Mouse (Mus musculus): ENCODE results near the gene Camta1.

The Camta1 gene

DNA sequence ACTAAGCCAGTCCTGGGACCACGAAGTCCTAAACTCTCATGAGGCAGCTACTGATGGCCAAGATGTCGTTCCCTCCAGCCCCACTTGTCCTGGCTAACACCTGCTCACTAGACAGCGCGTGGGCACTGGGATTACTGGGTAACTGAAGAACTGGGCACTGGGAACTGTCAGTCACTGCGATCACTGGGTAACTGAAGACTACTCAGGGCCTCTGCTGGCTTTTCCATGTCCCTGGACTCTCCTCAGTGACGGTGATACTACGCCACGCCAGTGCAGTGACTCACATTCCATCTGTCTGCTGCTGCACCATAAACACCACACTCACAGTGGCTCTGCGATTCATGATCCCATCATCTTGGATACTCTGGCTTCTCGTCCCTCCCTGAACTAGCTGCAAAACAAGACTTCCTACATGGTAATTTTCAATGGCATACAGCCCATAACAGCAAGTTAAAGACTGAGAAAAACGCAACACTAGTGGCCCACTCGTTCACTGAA, 81.7 kb downstream of the Camta1 start:
- no peak for DNase-seq (ENCODE audit: low spot score)

DNA sequence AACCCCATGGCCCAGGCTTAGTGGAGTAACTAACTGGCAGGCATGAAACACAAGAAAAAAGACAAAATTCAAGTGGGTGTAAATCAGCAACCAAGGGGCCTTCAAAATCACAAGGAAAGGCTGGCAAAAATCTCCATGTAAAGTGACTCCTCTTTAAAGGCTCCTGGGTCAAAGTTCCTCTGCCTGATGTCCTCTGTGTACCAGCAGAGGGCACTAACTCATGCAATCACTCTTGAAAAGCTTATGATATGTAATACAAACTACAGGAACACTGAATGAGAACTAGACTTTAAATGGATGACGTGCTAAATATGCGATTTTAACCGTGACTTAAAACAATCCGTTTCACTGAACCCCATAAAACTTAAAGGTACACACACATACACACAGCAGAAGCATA, 83.2 kb downstream of the Camta1 start:
- no peak for DNase-seq (ENCODE audit: low spot score)

DNA sequence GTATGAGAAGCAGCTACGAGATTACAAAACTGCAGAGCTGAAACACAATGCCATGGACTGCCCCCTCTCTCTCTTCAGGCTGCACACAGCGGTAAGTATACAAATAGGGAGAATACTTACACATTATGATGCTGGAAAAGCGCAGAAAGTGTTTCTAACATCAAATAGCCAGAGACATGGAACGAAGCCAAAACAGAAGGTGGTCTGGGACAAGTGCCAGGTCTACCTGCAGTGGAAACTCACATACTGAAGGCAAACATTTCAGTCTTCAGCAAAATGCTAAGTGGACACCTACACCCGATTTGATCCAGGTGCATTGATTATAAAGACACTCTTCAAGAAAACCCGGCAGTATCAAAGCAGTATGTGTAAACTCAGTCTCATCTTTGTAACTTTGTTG, 84.2 kb downstream of the Camta1 start:
- no peak for DNase-seq (ENCODE audit: low spot score)

- no peak for DNase-seq (ENCODE audit: low spot score)
Observed at GRCm38 (mm10) chr4:151775441-151775840, 86.2 kb downstream of the Camta1 start.

DNA sequence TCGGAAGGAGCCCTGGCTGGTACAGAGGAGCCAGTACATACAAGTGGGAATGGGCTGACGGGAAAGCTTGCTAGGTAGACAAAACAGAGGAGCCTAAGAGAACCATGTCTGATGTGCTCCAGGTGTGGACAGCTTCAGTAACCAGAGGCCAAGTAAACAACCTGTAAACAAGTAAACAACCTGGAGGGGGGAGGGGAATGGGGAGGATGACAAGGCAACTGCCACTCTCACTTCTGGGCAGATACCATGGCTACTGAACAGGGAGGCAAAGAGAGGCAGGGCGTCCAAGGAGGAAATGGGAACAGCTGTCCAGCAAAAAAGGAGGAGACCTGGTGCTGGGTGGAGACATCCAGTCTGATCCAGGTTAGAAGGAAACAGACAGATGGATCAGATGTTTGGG, 88.0 kb downstream of the Camta1 start:
- DNase-seq (ENCODE audit: low spot score): no peak

GRCm38 (mm10) chr4:151773007-151773406, 88.7 kb downstream of the Camta1 start:
- no peak for DNase-seq (ENCODE audit: low spot score)

- DNase-seq (ENCODE audit: low spot score): no peak
Observed at GRCm38 (mm10) chr4:151770697-151771096, 91.0 kb downstream of the Camta1 start.

DNA sequence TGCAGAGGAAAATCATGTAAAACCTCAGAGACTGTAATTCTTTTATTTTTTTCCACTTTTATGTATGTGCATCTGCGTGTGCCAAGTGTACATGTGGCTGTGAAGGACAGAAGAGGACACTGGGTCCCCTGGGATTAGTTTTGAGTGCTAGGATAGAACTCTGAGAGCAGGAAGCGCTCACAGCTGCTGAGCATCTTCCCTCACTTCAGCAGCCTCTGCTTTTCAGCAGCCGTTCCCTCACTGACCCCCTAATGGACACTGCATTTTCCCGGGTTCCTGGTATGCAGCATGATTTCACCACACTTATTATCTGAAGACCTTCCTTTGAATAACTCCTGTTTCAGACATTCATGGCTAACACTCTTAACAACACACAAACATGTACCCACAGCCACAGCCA, 93.9 kb downstream of the Camta1 start:
- DNase-seq (ENCODE audit: low spot score): no peak

DNA sequence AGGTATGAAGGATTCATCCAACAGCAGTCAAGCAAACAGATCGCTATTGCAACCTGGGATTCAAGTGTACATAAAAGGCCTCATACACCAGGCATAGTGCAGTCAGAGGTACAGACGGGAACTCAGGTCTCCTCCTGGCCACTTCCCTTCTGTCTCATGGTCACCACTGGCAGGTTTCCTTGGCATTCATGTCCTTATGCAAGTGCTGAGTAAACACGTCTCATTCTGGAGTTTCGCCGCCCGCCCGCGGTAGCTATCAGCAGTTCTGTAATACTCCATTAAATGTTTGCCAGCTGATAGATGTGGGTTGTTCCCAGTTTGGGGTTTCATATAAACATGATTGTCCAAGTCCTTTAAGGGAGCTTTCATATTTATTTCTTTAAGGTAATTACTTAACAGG, 94.3 kb downstream of the Camta1 start:
- no peak for DNase-seq (ENCODE audit: low spot score)

- no peak for DNase-seq (ENCODE audit: low spot score)
Observed at GRCm38 (mm10) chr4:151765376-151765775, 96.3 kb downstream of the Camta1 start.

DNA sequence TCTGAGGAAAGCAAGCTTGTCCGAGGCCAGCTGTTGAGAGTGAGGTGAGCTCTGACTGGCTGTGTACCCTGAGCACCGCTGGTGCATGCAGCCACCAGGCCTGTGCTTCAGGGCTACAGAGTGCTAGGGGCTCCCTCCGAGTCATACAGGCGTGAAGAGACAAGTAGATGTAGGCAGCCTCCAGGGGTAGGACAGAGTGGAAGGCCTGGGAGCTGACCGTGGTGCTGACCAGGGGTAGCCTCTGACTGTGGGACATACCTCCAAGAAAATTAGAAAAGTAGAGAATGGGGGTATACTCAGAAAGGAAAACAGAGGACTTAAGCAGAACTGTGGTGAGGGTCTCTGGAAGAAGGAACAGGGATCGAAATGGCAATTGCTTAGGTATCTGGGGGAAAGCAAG, 97.7 kb downstream of the Camta1 start:
- peak; percentile 43 for DNase-seq (ENCODE audit: low spot score)

DNA sequence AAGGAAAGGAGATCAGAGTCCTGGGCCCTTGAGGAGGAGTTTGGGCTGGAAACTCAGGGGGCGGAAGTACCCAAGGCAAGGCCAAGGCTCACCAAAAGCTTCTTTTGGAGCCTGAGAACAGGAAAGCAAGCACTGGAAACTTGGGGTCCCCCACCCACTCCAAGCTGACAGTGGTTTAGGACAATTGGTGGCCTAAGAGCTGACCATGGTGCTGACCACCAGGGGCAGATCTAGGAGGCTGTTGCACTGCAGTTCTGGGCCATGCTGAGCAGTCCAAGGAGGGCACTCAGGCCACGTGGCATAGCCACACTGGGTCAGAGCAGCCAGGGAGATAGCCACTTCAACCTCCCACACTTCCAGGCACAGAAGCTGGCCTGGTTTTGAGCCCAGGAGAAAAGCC, 102.6 kb downstream of the Camta1 start:
- peak; percentile 12 for DNase-seq (ENCODE audit: low spot score)

DNA sequence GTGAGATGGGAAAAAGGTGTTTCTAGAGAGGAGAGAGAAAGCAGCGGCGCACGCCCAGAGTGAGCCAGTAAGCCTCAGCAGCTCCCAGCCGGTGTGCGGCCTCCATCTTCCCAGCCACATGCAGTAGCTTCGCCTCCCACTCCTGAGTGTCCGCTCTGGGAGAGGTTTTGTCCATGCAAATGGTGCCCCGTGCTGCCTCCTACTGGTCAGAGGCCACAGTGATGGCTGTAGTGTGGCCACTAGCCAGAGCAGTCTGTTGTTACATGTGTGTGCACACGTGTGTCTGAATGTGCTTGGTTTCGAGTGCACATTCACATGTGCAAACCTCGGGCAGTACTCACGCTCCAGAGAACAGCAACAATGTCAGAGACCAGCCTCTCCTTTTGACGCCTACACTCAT, 103.3 kb downstream of the Camta1 start:
- no peak for DNase-seq (ENCODE audit: low spot score)

DNA sequence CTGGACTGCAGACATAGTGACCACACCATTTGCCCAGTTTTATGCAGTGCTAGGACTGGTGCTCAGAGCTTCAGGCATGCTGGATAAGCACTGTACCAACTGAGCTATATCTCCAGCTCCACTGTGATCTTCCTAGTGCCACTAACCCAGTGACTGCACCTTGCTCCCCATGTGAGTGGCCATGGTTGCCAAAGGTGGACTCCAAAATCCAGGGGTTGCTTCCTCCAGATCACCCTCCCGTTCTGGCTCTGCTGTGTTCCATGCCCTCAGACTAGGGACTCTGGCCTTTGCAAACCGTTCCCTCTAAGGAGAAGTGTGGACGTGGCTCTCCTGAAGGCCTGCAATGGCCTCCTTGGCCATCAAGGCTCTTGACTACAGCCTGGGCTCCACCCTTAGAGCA, 104.4 kb downstream of the Camta1 start:
- no peak for DNase-seq (ENCODE audit: low spot score)

DNA sequence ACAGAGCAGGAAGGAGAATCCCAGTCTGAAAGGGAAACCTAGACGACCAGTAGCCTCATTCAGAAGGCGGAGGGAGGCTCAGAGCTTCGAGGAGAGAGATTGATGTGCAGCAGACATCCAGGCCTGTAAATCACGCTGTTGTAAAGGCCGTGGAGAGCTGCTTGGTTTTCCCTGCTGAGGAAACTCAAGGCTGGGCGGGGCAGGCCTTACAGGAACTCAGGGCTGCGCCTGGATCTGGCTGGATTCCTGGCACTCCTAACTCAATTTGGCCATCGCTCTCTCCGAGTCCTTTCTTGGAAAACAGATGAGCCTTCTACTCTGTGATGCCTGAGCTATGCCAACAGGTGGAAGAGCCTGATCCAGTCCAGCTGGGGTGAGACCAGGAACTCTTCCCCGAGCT, 105.3 kb downstream of the Camta1 start:
- DNase-seq (ENCODE audit: low spot score): no peak

DNA sequence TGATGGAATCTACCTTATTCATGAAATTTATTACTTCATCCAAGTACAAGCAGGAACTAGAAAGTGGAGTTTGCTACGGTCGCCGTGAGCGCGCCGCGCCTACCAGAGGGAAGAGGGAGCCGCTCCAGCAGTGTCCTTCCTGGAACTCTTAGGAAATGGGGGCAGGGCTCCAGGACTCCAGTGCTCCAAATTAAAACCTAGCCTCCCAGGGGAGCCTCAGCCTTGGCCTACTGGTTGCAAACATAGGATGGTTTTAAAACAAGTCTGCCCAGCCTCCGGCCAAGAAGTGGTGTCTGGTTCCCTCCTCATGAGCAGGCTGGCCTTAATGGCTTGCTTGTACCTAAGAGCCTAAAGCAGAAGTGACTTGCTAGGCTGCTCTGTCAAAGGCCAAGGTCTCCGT, 108.4 kb downstream of the Camta1 start:
- DNase-seq (ENCODE audit: low spot score): no peak

- no peak for DNase-seq (ENCODE audit: low spot score)
Observed at GRCm38 (mm10) chr4:151752551-151752950, 109.1 kb downstream of the Camta1 start.

DNA sequence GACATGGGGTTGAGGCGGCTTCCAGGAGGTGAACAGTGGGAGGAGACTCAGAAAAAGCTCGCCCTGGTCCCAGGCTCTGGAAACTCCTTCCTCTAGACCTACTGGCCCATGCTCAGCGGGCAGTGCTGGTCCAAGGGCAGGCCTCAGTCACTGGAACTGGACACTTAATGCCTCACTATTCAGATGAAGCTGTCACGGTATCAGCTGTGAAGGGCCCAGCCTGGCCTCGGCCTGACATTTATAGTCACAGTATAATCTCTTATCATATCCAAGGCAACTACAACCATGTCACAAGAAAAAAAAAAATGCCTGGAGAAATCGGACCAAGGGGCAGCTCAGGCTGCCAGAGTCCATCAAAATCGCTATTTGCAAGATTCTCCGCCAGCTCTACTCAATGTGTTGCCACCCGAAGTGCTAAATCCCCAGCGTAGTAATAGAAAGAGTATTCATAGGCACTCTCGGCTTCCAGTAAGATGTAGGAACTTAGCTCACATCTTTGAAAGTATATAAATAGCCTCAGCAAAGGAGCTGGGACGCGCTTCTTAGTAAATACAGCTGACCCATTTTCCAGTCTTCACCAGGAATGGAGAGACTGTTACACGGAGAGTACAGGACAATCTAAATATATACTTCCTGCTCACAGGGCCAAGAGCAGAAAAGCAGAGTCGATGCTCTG, 110.3 kb downstream of the Camta1 start:
- DNase-seq (ENCODE audit: low spot score): no peak

- no peak for DNase-seq (ENCODE audit: low spot score)
Observed at GRCm38 (mm10) chr4:151747723-151748122, 114.0 kb downstream of the Camta1 start.

- no peak for DNase-seq (ENCODE audit: low spot score)
Observed at GRCm38 (mm10) chr4:151746002-151746606, 115.6 kb downstream of the Camta1 start.

DNA sequence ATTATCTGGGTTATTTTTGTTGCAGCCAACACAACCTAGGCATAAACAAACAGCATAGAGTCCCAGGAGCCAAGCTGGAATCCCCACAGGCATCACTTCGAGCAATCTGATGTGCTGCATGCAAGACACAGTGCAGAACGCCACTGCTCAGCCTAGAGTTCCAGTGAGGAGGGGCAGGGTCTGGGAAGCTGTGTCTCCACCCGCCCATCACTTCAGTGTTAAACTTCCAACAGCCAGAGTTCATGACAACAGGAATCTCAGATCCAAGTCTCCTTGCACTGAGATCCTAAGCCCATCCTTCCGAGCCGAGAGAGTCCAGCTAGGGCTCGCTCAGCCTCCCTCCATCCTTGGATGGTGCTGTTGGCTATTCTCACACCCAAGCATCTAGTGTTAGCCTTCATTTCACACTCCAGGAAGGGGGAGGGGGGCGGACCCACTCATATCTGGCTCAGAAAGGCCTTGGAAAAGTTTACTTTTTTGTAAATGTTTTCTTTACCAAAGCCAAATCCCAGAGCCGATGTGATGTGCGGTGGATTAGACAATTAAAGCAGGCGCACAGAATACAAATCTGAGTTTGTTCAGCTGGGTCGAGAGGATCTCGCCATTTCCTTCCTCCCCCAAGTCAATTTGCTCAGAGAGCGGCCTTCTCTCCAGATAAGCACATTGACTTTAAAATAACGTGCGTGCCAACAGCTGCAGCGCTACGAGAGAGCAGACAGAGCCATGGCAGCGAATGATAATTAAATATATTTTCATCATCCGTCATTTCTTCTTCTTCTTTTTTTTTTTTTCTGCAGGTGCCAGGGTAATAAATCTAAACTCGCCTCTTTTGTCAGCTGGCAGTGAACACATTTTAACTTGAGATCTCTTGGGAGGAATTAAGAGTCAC, 120.2 kb downstream of the Camta1 start:
- no peak for DNase-seq (ENCODE audit: low spot score)

DNA sequence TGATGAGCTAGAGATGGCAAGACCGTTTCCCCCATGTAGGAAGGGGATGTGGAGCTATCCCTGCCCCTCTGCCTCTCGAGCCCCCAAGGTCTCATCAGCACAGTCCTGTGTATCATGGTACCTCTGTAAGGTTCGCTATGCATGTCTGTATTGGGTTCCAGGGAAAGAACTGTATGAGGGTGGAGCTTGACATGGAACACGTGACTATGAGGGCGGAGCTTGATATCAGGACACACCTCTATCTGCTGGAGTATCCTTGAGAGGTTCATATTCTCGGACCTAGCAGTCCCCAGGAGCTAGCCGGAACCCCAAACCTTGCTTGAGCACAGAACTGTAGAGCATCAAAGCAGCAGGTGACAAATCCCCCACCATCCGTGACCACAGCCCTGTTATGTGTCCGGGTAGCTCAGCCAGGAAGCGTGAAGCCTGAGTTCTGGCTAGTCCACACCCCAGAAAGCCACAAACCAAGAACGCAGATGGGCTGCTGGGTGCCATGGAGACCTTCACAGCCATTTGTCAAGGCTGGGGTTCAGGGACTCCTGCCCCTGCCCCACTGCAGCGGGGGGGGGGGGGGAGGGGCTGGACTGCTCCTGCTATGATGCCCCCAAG, 122.2 kb downstream of the Camta1 start:
- no peak for DNase-seq (ENCODE audit: low spot score)

DNA sequence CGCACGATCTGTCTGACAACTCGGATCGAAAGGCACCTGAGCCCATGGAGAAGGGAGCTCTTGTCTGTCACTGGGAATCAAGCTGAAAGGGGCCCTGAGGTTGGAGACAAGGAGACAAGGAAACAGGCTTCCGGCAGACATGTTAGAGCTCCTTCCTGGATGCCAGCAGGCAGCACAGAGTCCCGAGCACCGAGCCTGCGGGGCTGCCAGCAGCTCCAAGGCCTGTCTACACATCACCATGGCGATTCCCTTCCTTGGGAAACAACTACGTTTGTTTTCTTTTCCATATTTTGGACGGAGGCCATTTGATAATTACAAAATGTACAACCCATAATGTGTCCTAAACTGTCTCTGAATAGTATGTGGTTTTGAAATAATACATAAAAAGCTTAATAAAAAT, 122.8 kb downstream of the Camta1 start:
- DNase-seq (ENCODE audit: low spot score): no peak
